14 mouse cellular contexts compared by ENCODE assay signal in genomic region chr9:45537649-45538048, GRCm38 (mm10).
"Had no signal": no experiment of that assay in that cellular context is flagged by ENCODE, and none has a peak within 500 bp of the region (broad histone marks: within the 10 kb centered on the region; RNA-seq: fewer than 3 reads in every experiment).

No protein-coding gene starts in this region.

- H3K4me3 ChIP-seq: limb, embryonic 10.5 days; liver, embryonic 15.5 days; midbrain, embryonic 10.5 days; myocyte; neural tube, embryonic 15.5 days; stomach, embryonic 15.5 days had no signal

- DNase-seq: kidney, adult 8-10 months; kidney, postnatal 25 days; lung, embryonic 14.5 days; lung, postnatal 10 days; lung, postnatal 4 days; midbrain, embryonic 14.5 days; right cerebral cortex, postnatal 14 days; thymus, postnatal 36 days had no signal

- H3K27ac ChIP-seq: limb, embryonic 10.5 days; liver, embryonic 15.5 days; neural tube, embryonic 15.5 days; stomach, embryonic 15.5 days had no signal
